8 mouse cellular contexts compared by ENCODE assay signal in genomic region chr5:118477131-118478119, GRCm38 (mm10).
DNase-seq lines count a peak whose midpoint lies in the region; ATAC-seq lines count a peak whose summit lies in the region.

No protein-coding gene starts in this region.

- no peak for ATAC-seq in kidney, embryonic 14.5 days (ENCODE audit: low FRiP score, low TSS enrichment)
- peak; percentile 39; the same call in 1 of the 2 replicates for ATAC-seq in forebrain, embryonic 12.5 days (ENCODE audit: low FRiP score)
- ATAC-seq in limb, embryonic 11.5 days (ENCODE audit: insufficient number of reproducible peaks, low FRiP score, low TSS enrichment, low read depth) = no peak
- no peak for ATAC-seq in neural tube, embryonic 15.5 days (ENCODE audit: low FRiP score)
- ATAC-seq in megakaryocyte-erythroid progenitor cell, adult 5-6 weeks (replicated peaks; ENCODE audit: low FRiP score, low TSS enrichment, poor library complexity, severe bottlenecking) = no peak

- H3K4me1 ChIP-seq in kidney, embryonic 14.5 days (ENCODE audit: control insufficient read depth, insufficient read depth, low read length) = peaks cover 6% of the 10 kb centered on the region; the same call in 1 of the 2 replicates
- peaks cover 16% of the 10 kb centered on the region for H3K4me1 ChIP-seq in forebrain, embryonic 12.5 days
- H3K4me1 ChIP-seq in limb, embryonic 11.5 days (ENCODE audit: control insufficient read depth, insufficient read depth, low read length) = peaks cover 10% of the 10 kb centered on the region
- peaks cover 16% of the 10 kb centered on the region for H3K4me1 ChIP-seq in neural tube, embryonic 15.5 days

- no peaks in the 10 kb centered on the region for H3K27me3 ChIP-seq in kidney, embryonic 14.5 days (ENCODE audit: control insufficient read depth, insufficient read depth, low read length)
- H3K27me3 ChIP-seq in forebrain, embryonic 12.5 days = 0 out of 2 replicates have a peak, but pooled peaks cover 5% of the 10 kb centered on the region
- no peaks in the 10 kb centered on the region for H3K27me3 ChIP-seq in limb, embryonic 11.5 days (ENCODE audit: control insufficient read depth, insufficient read depth, low read length)
- H3K27me3 ChIP-seq in neural tube, embryonic 15.5 days (replicated peaks) = no peaks in the 10 kb centered on the region

- DNase-seq in kidney, adult 18-20 months = no peak
- no peak for DNase-seq in limb, embryonic 11.5 days (ENCODE audit: low spot score)
- DNase-seq in left cerebral cortex, adult 11 months (ENCODE audit: low spot score) = no peak
- no peak for DNase-seq in ovary, postnatal 36 days (ENCODE audit: low spot score)

- peak overlapping the region; percentile 40 for H3K4me2 ChIP-seq in kidney, embryonic 14.5 days (replicated peaks; ENCODE audit: low read depth, low read length)
- H3K4me2 ChIP-seq in forebrain, embryonic 12.5 days = peak overlapping the region; percentile 66
- peak overlapping the region; percentile 51 for H3K4me2 ChIP-seq in limb, embryonic 11.5 days (ENCODE audit: low read depth, severe bottlenecking)
- H3K4me2 ChIP-seq in neural tube, embryonic 15.5 days = peak overlapping the region; percentile 68

- H3K4me3 ChIP-seq in kidney, embryonic 14.5 days (ENCODE audit: low read length) = peak overlapping the region; percentile 22; the same call in 1 of the 2 replicates
- peak overlapping the region; percentile 36; the same call in 1 of the 2 replicates for H3K4me3 ChIP-seq in forebrain, embryonic 12.5 days (replicated peaks)
- H3K4me3 ChIP-seq in limb, embryonic 11.5 days (ENCODE audit: low read depth, low read length) = peak overlapping the region; percentile 28
- H3K4me3 ChIP-seq in neural tube, embryonic 15.5 days (replicated peaks) = peak overlapping the region; percentile 29; the same call in 1 of the 2 replicates

- 54% methylated on average over 19 of the region's 19 CpGs for WGBS in kidney, embryonic 14.5 days
- 61% methylated on average over 19 of the region's 19 CpGs for WGBS in forebrain, embryonic 12.5 days
- WGBS in limb, embryonic 11.5 days = 62% methylated on average over 19 of the region's 19 CpGs
- 61% methylated on average over 19 of the region's 19 CpGs for WGBS in neural tube, embryonic 15.5 days

- H3K9me3 ChIP-seq in kidney, embryonic 14.5 days (ENCODE audit: control insufficient read depth, low read length) = no peaks in the 10 kb centered on the region
- no peaks in the 10 kb centered on the region for H3K9me3 ChIP-seq in forebrain, embryonic 12.5 days
- H3K9me3 ChIP-seq in limb, embryonic 11.5 days (ENCODE audit: control insufficient read depth, low read length) = no peaks in the 10 kb centered on the region
- no peaks in the 10 kb centered on the region for H3K9me3 ChIP-seq in neural tube, embryonic 15.5 days (replicated peaks)

- peak overlapping the region; percentile 34; the same call in 1 of the 2 replicates for H3K9ac ChIP-seq in kidney, embryonic 14.5 days (ENCODE audit: low read depth, low read length)
- H3K9ac ChIP-seq in forebrain, embryonic 12.5 days = peak overlapping the region; percentile 42; the same call in 1 of the 2 replicates
- no peak overlapping the region for H3K9ac ChIP-seq in limb, embryonic 11.5 days (ENCODE audit: low read length)
- H3K9ac ChIP-seq in neural tube, embryonic 15.5 days (replicated peaks) = 0 out of 2 replicates have a peak overlapping the region, but pooled peaks have one; percentile 30

- no peaks in the 10 kb centered on the region for H3K36me3 ChIP-seq in kidney, embryonic 14.5 days (ENCODE audit: control insufficient read depth, insufficient read depth, low read length)
- no peaks in the 10 kb centered on the region for H3K36me3 ChIP-seq in forebrain, embryonic 12.5 days (replicated peaks)
- H3K36me3 ChIP-seq in limb, embryonic 11.5 days (ENCODE audit: control insufficient read depth, insufficient read depth, low read length) = no peaks in the 10 kb centered on the region
- H3K36me3 ChIP-seq in neural tube, embryonic 15.5 days = no peaks in the 10 kb centered on the region

- H3K27ac ChIP-seq in kidney, embryonic 14.5 days (ENCODE audit: low read depth, low read length) = no peak overlapping the region
- H3K27ac ChIP-seq in forebrain, embryonic 12.5 days = no peak overlapping the region
- H3K27ac ChIP-seq in limb, embryonic 11.5 days (replicated peaks; ENCODE audit: low read depth, low read length) = peak overlapping the region; percentile 55
- H3K27ac ChIP-seq in neural tube, embryonic 15.5 days (replicated peaks) = no peak overlapping the region
